Mouse (Mus musculus) adrenal gland, adult 18-20 months (tissue): ENCODE measurements around the gene Letm1. TPM values are rescaled to one million over a fixed set of nuclear protein-coding genes. Genes with fewer than 3 reads are reported as not detected.

Experiments used
- DNase-seq, 2 experiments: peaks; one replicate each; pipeline ENCODE4 v3.0.0; 2021 to 2022; ENCODE audit warnings: low spot score in 2 of 2
- total RNA-seq, 2 experiments: library from RNA; stranded (reverse); gene quantifications; 1 replicate in 1 of 2; 2 replicates in 1 of 2; pipeline ENCODE4 v1.2.3; 2021

The Letm1 gene
- total RNA-seq, 2 experiments from 2014 or later: 151 to 196 TPM

GRCm38 (mm10) chr5:33709037-33709436 is 73.6 kb downstream of the Letm1 start:
- DNase-seq: no peak

- DNase-seq: no peak
Measured at GRCm38 (mm10) chr5:33707163-33707562, 75.5 kb downstream of the Letm1 start.

GRCm38 (mm10) chr5:33706350-33706629 is 76.3 kb downstream of the Letm1 start:
- DNase-seq: no peak

- no peak for DNase-seq
Measured at GRCm38 (mm10) chr5:33705612-33706349, 76.8 kb downstream of the Letm1 start.

- DNase-seq: no peak
Measured at GRCm38 (mm10) chr5:33704945-33705611, 77.5 kb downstream of the Letm1 start.

- DNase-seq: no peak
Measured at GRCm38 (mm10) chr5:33703999-33704398, 78.6 kb downstream of the Letm1 start.

GRCm38 (mm10) chr5:33701832-33702231 is 80.8 kb downstream of the Letm1 start:
- no peak for DNase-seq

- no peak for DNase-seq
Measured at GRCm38 (mm10) chr5:33700010-33700409, 82.6 kb downstream of the Letm1 start.

- DNase-seq: no peak
Measured at GRCm38 (mm10) chr5:33698669-33699068, 83.9 kb downstream of the Letm1 start.

- no peak for DNase-seq
Measured at GRCm38 (mm10) chr5:33697947-33698512, 84.6 kb downstream of the Letm1 start.

GRCm38 (mm10) chr5:33697534-33697933 is 85.1 kb downstream of the Letm1 start:
- no peak for DNase-seq

- no peak for DNase-seq
Measured at GRCm38 (mm10) chr5:33696430-33696829, 86.2 kb downstream of the Letm1 start.

- DNase-seq: no peak
Measured at GRCm38 (mm10) chr5:33695718-33696121, 86.9 kb downstream of the Letm1 start.

GRCm38 (mm10) chr5:33694848-33695717 is 87.5 kb downstream of the Letm1 start:
- peak; percentile 16 to 33 for DNase-seq

- no peak for DNase-seq
Measured at GRCm38 (mm10) chr5:33694461-33694847, 88.2 kb downstream of the Letm1 start.

GRCm38 (mm10) chr5:33692393-33692792 is 90.2 kb downstream of the Letm1 start:
- no peak for DNase-seq

GRCm38 (mm10) chr5:33689852-33690645 is 92.6 kb downstream of the Letm1 start:
- DNase-seq: no peak
